Mouse (Mus musculus) heart, adult 2 months (tissue): Measurements from ENCODE around the gene Pmis2.

ENCODE experiments used
- CTCF ChIP-seq: fragments of 200-600 bp; IDR thresholded peaks from 2 replicates; pipeline ENCODE4 v1.8.1; 2022; ENCODE audit warnings: antibody characterized with exemption, mild to moderate bottlenecking, moderate library complexity
- EP300 ChIP-seq: fragments of 200-500 bp; IDR thresholded peaks from 2 replicates; pipeline ENCODE4 v1.6.1; 2011; ENCODE audit warnings: low read depth, low read length, control low read depth; ENCODE audit not compliant: insufficient read depth

GRCm38 (mm10) chr7:30669229-30669628 lies 2.2 kb downstream of the Pmis2 start:
- TF ChIP-seq CTCF (peak; percentile 61), EP300 (no peak)
